In the genomic region with DNA sequence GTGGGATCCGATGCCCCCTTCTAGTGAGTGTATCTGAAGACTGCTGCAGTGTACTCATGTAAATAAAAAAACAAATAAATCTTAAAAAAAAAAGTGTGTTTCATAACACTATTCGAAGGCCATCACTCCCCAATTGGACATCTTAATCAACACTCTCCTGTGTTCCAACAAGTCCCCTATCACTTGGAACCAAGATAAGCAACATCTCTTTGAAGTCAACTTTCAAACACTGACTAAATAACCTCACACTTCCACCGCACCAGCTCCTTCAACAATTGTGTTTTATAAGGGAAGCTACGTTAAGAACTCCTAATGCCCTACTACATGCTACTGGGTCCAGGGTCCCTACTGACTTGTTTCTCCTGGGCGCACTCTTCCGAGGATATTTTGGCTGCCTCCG, we compare ENCODE assay signal across 8 mouse cellular contexts. TPM values are rescaled to one million over a fixed set of nuclear protein-coding genes. Genes with fewer than 3 reads are reported as not detected.
DNase-seq lines count a peak whose midpoint lies in the region; ATAC-seq and TF ChIP-seq lines count a peak whose summit lies in the region.

No protein-coding gene starts in this region.

- no peak for ATAC-seq in lung, embryonic 15.5 days (ENCODE audit: borderline replicate concordance, extremely low read depth, low FRiP score, low TSS enrichment)
- ATAC-seq in embryonic facial prominence, embryonic 14.5 days (ENCODE audit: low read depth): no peak
- ATAC-seq in intestine, postnatal 0 days: no peak
- ATAC-seq in neural tube, embryonic 14.5 days (ENCODE audit: low read depth): no peak

- peak overlapping the region; percentile 98 for H3K9ac ChIP-seq in lung, embryonic 15.5 days
- H3K9ac ChIP-seq in embryonic facial prominence, embryonic 14.5 days (ENCODE audit: low read depth, low read length): peak overlapping the region; percentile 91
- H3K9ac ChIP-seq in intestine, postnatal 0 days (ENCODE audit: low read depth, low read length): peak overlapping the region; percentile 77; the same call in 1 of the 2 replicates
- peak overlapping the region; percentile 92 for H3K9ac ChIP-seq in neural tube, embryonic 14.5 days (replicated peaks; ENCODE audit: low read depth, low read length)

- DNase-seq in lung, postnatal 10 days: no peak
- no peak for DNase-seq in embryonic facial prominence, embryonic 14.5 days (ENCODE audit: low spot score)
- no peak for DNase-seq in urinary bladder, adult 18-20 months (ENCODE audit: low spot score in 2 of 2)
- no peak for DNase-seq in ovary, postnatal 10 days (ENCODE audit: low spot score)
- no peak for DNase-seq in thymus, adult 18-20 months

- 1% methylated on average over 7 of the region's 7 CpGs for WGBS in lung, embryonic 15.5 days
- 10% methylated on average over 7 of the region's 7 CpGs for WGBS in embryonic facial prominence, embryonic 14.5 days
- WGBS in intestine, postnatal 0 days: 1% methylated on average over 7 of the region's 7 CpGs
- WGBS in neural tube, embryonic 14.5 days: 9% methylated on average over 7 of the region's 7 CpGs

- no peaks in the 10 kb centered on the region for H3K27me3 ChIP-seq in lung, embryonic 15.5 days
- no peaks in the 10 kb centered on the region for H3K27me3 ChIP-seq in embryonic facial prominence, embryonic 14.5 days (replicated peaks; ENCODE audit: control insufficient read depth, insufficient read depth, low read length)
- H3K27me3 ChIP-seq in intestine, postnatal 0 days (replicated peaks; ENCODE audit: control insufficient read depth, insufficient read depth, low read length): no peaks in the 10 kb centered on the region
- no peaks in the 10 kb centered on the region for H3K27me3 ChIP-seq in neural tube, embryonic 14.5 days (ENCODE audit: control insufficient read depth, insufficient read depth, low read length)

- H3K36me3 ChIP-seq in lung, embryonic 15.5 days: peaks cover 30% of the 10 kb centered on the region
- peaks cover 33% of the 10 kb centered on the region for H3K36me3 ChIP-seq in embryonic facial prominence, embryonic 14.5 days (ENCODE audit: control insufficient read depth, insufficient read depth, low read length)
- H3K36me3 ChIP-seq in intestine, postnatal 0 days (ENCODE audit: control insufficient read depth, insufficient read depth): peaks cover 19% of the 10 kb centered on the region
- H3K36me3 ChIP-seq in neural tube, embryonic 14.5 days (ENCODE audit: control insufficient read depth, insufficient read depth, low read length): peaks cover 24% of the 10 kb centered on the region

- H3K4me3 ChIP-seq in lung, embryonic 15.5 days: peak overlapping the region; percentile 85
- peak overlapping the region; percentile 83 for H3K4me3 ChIP-seq in embryonic facial prominence, embryonic 14.5 days (ENCODE audit: low read depth, low read length)
- H3K4me3 ChIP-seq in intestine, postnatal 0 days (ENCODE audit: low read depth, low read length): peak overlapping the region; percentile 93
- H3K4me3 ChIP-seq in neural tube, embryonic 14.5 days (ENCODE audit: low read depth, low read length): peak overlapping the region; percentile 91

- H3K9me3 ChIP-seq in lung, embryonic 15.5 days: no peaks in the 10 kb centered on the region
- no peaks in the 10 kb centered on the region for H3K9me3 ChIP-seq in embryonic facial prominence, embryonic 14.5 days (ENCODE audit: control insufficient read depth, low read length)
- H3K9me3 ChIP-seq in intestine, postnatal 0 days (ENCODE audit: control insufficient read depth): no peaks in the 10 kb centered on the region
- no peaks in the 10 kb centered on the region for H3K9me3 ChIP-seq in neural tube, embryonic 14.5 days (ENCODE audit: control insufficient read depth, low read length)

- peaks cover 58% of the 10 kb centered on the region for H3K4me1 ChIP-seq in lung, embryonic 15.5 days
- H3K4me1 ChIP-seq in embryonic facial prominence, embryonic 14.5 days (ENCODE audit: control insufficient read depth, insufficient read depth, low read length): peaks cover 19% of the 10 kb centered on the region
- no peaks in the 10 kb centered on the region for H3K4me1 ChIP-seq in intestine, postnatal 0 days (replicated peaks; ENCODE audit: control insufficient read depth, insufficient read depth, low read length)
- H3K4me1 ChIP-seq in neural tube, embryonic 14.5 days (ENCODE audit: control insufficient read depth, insufficient read depth, low read length): peaks cover 24% of the 10 kb centered on the region

- H3K27ac ChIP-seq in lung, embryonic 15.5 days: no peak overlapping the region
- H3K27ac ChIP-seq in embryonic facial prominence, embryonic 14.5 days (replicated peaks; ENCODE audit: low read depth, low read length): 0 out of 2 replicates have a peak overlapping the region, but pooled peaks have one; percentile 91
- no peak overlapping the region for H3K27ac ChIP-seq in intestine, postnatal 0 days (ENCODE audit: low read depth, low read length)
- peak overlapping the region; percentile 93; the same call in 1 of the 2 replicates for H3K27ac ChIP-seq in neural tube, embryonic 14.5 days (ENCODE audit: low read depth, low read length)

- H3K4me2 ChIP-seq in lung, embryonic 15.5 days: peak overlapping the region; percentile 67
- H3K4me2 ChIP-seq in embryonic facial prominence, embryonic 14.5 days (ENCODE audit: low read depth, low read length): peak overlapping the region; percentile 98
- peak overlapping the region; percentile 79 for H3K4me2 ChIP-seq in intestine, postnatal 0 days (replicated peaks; ENCODE audit: low read depth)
- H3K4me2 ChIP-seq in neural tube, embryonic 14.5 days (ENCODE audit: low read depth, low read length): peak overlapping the region; percentile 71

- no peak for TF ChIP-seq CTCF in intestine, postnatal 0 days (IDR thresholded peaks at IDR 0.05; ENCODE audit: low read depth)

RNA-seq across cellular contexts. Expression of a gene that starts 0.9 kb away (rescaled TPM):
- 1,297 and 1,378 TPM in 2 replicates for polyA plus RNA-seq in lung, embryonic 15.5 days (2015; fragmentation: Nextera tagmentation; extraction: Ambion mirVana)
- 1,626 and 1,746 TPM in 2 replicates for polyA plus RNA-seq in embryonic facial prominence, embryonic 14.5 days (2014; fragmentation: Nextera tagmentation; extraction: Ambion mirVana)
- 762 and 768 TPM in 2 replicates for polyA plus RNA-seq in intestine, postnatal 0 days (2015; fragmentation: Nextera tagmentation; extraction: Ambion mirVana)
- 906 and 951 TPM in 2 replicates for polyA plus RNA-seq in neural tube, embryonic 14.5 days (2014; fragmentation: Nextera tagmentation; extraction: Ambion mirVana)

RNA-seq across cellular contexts. Expression of a gene that starts 5.8 kb away (rescaled TPM):
- polyA plus RNA-seq in lung, embryonic 15.5 days (2015; fragmentation: Nextera tagmentation; extraction: Ambion mirVana): 141 and 147 TPM in 2 replicates
- 136 and 156 TPM in 2 replicates for polyA plus RNA-seq in embryonic facial prominence, embryonic 14.5 days (2014; fragmentation: Nextera tagmentation; extraction: Ambion mirVana)
- 33.9 and 35.4 TPM in 2 replicates for polyA plus RNA-seq in intestine, postnatal 0 days (2015; fragmentation: Nextera tagmentation; extraction: Ambion mirVana)
- polyA plus RNA-seq in neural tube, embryonic 14.5 days (2014; fragmentation: Nextera tagmentation; extraction: Ambion mirVana): 61.5 and 63.9 TPM in 2 replicates

RNA-seq across cellular contexts. Expression of a gene that starts 5.9 kb away (rescaled TPM):
- polyA plus RNA-seq in lung, embryonic 15.5 days (2015; fragmentation: Nextera tagmentation; extraction: Ambion mirVana): 20.2 and 22.9 TPM in 2 replicates
- 22.2 and 23.8 TPM in 2 replicates for polyA plus RNA-seq in embryonic facial prominence, embryonic 14.5 days (2014; fragmentation: Nextera tagmentation; extraction: Ambion mirVana)
- polyA plus RNA-seq in intestine, postnatal 0 days (2015; fragmentation: Nextera tagmentation; extraction: Ambion mirVana): 14.1 and 16.1 TPM in 2 replicates
- polyA plus RNA-seq in neural tube, embryonic 14.5 days (2014; fragmentation: Nextera tagmentation; extraction: Ambion mirVana): 14.6 and 16.7 TPM in 2 replicates

RNA-seq across cellular contexts. Expression of a gene that starts 6.0 kb away (rescaled TPM):
- 19.2 and 20.3 TPM in 2 replicates for polyA plus RNA-seq in lung, embryonic 15.5 days (2015; fragmentation: Nextera tagmentation; extraction: Ambion mirVana)
- polyA plus RNA-seq in embryonic facial prominence, embryonic 14.5 days (2014; fragmentation: Nextera tagmentation; extraction: Ambion mirVana): 10.8 and 12.6 TPM in 2 replicates
- polyA plus RNA-seq in intestine, postnatal 0 days (2015; fragmentation: Nextera tagmentation; extraction: Ambion mirVana): 5.7 and 5.8 TPM in 2 replicates
- 3.9 and 6.1 TPM in 2 replicates for polyA plus RNA-seq in neural tube, embryonic 14.5 days (2014; fragmentation: Nextera tagmentation; extraction: Ambion mirVana)

RNA-seq across cellular contexts. Expression of a gene that starts 10.7 kb away (rescaled TPM):
- 4.4 and 4.7 TPM in 2 replicates for polyA plus RNA-seq in lung, embryonic 15.5 days (2015; fragmentation: Nextera tagmentation; extraction: Ambion mirVana)
- 2.4 and 2.7 TPM in 2 replicates for polyA plus RNA-seq in embryonic facial prominence, embryonic 14.5 days (2014; fragmentation: Nextera tagmentation; extraction: Ambion mirVana)
- 0.77 and 1.1 TPM in 2 replicates for polyA plus RNA-seq in intestine, postnatal 0 days (2015; fragmentation: Nextera tagmentation; extraction: Ambion mirVana)
- polyA plus RNA-seq in neural tube, embryonic 14.5 days (2014; fragmentation: Nextera tagmentation; extraction: Ambion mirVana): 2.8 and 3.5 TPM in 2 replicates

Comparison
In these comparisons a context has a peak if more than half of its experiments do, and no peak if none do; other contexts are left out.
1. H3K27ac ChIP-seq: peak in embryonic facial prominence, embryonic 14.5 days (single experiment) and neural tube, embryonic 14.5 days (single experiment); none in lung, embryonic 15.5 days (single experiment) and intestine, postnatal 0 days (single experiment).
2. Peak in every context shown above with its lines, with median percentiles within 50 percentile points of each other: H3K4me2 ChIP-seq, H3K4me3 ChIP-seq and H3K9ac ChIP-seq.